ENCODE assay signal across 16 mouse cellular contexts in the genomic region with DNA sequence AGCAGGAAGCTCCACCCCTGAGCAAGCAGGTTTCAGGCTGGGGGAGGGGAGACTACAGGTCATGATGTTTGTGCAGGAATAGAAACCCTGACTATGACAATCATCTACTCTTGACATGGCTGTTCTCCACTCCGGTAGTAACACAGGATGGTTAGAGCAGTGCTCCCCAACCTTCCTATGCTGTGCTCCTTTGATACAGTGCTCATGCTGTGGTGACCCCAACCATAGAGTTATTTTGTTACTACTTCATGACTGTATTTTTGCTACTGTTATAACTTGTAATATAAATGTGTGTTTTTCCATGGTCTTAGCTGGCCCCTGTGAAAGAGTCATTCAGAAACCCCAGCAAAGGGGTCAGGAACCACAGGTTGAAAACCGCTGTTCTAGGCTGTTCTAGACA.
"Had no signal": no experiment of that assay in that cellular context is flagged by ENCODE, and none has a peak within 500 bp of the region (broad histone marks: within the 10 kb centered on the region; RNA-seq: fewer than 3 reads in every experiment).

No protein-coding gene starts in this region.

- H3K4me3 ChIP-seq: lung, embryonic 15.5 days; megakaryocyte, embryonic 14.5 days; midbrain, embryonic 13.5 days; midbrain, embryonic 15.5 days; neural tube, embryonic 12.5 days; stomach, embryonic 15.5 days had no signal

- DNase-seq: lung, adult 2 months; lung, postnatal 14 days; lung, postnatal 36 days; right cerebral cortex, postnatal 14 days; thymus, adult 2 months; thymus, postnatal 25 days; thymus, postnatal 4 days had no signal

- H3K36me3 ChIP-seq: lung, embryonic 15.5 days; midbrain, embryonic 13.5 days; midbrain, embryonic 15.5 days; neural tube, embryonic 12.5 days; stomach, embryonic 15.5 days had no signal

- H3K9ac ChIP-seq: lung, embryonic 15.5 days; midbrain, embryonic 13.5 days; midbrain, embryonic 15.5 days; neural tube, embryonic 12.5 days; stomach, embryonic 15.5 days had no signal

- H3K9me3 ChIP-seq: lung, embryonic 15.5 days; megakaryocyte, embryonic 14.5 days; midbrain, embryonic 13.5 days; midbrain, embryonic 15.5 days; neural tube, embryonic 12.5 days; stomach, embryonic 15.5 days had no signal

- H3K4me1 ChIP-seq: lung, embryonic 15.5 days; midbrain, embryonic 13.5 days; midbrain, embryonic 15.5 days; neural tube, embryonic 12.5 days; stomach, embryonic 15.5 days had no signal

- H3K27me3 ChIP-seq: lung, embryonic 15.5 days; midbrain, embryonic 13.5 days; midbrain, embryonic 15.5 days; neural tube, embryonic 12.5 days; stomach, embryonic 15.5 days had no signal

- H3K4me2 ChIP-seq: lung, embryonic 15.5 days; midbrain, embryonic 11.5 days; midbrain, embryonic 13.5 days; midbrain, embryonic 15.5 days; neural tube, embryonic 12.5 days; stomach, embryonic 15.5 days had no signal

- H3K27ac ChIP-seq: lung, embryonic 15.5 days; macrophage; midbrain, embryonic 13.5 days; midbrain, embryonic 15.5 days; neural tube, embryonic 12.5 days; stomach, embryonic 15.5 days; stomach, postnatal 0 days had no signal
